Mouse (Mus musculus): Measurements from ENCODE around the gene Apol6.

GRCm38 (mm10) chr15:77016509-77016908 is 28.0 kb upstream of the Apol6 start:
- TF ChIP-seq CHD1 (IDR thresholded peaks at IDR 0.05; ENCODE audit: low read depth, low read length) (no peak), CTCF (IDR thresholded peaks at IDR 0.05 in 2 of 3, conservative IDR thresholded peaks at IDR 0.05 in 1 of 3; ENCODE audit: control insufficient read depth in 1 of 3, insufficient read depth in 1 of 3, low read depth in 2 of 3, low read length in 3 of 3, poor library complexity in 1 of 3, severe bottlenecking in 1 of 3) (no peak), MAFK (IDR thresholded peaks at IDR 0.05; ENCODE audit: borderline replicate concordance, low read depth, low read length) (no peak), GATA1 (IDR thresholded peaks at IDR 0.05; ENCODE audit: low read depth, low read length) (no peak), JUND (IDR thresholded peaks at IDR 0.05; ENCODE audit: low read depth, low read length) (no peak), EP300 (IDR thresholded peaks at IDR 0.05; ENCODE audit: low read depth in 1 of 2, low read length in 2 of 2) (no peak), TBP (IDR thresholded peaks at IDR 0.05; ENCODE audit: low read depth, low read length) (no peak), ZNF384 (IDR thresholded peaks at IDR 0.05; ENCODE audit: low read depth, low read length) (no peak)

Data from MEL (cell line).